Mouse (Mus musculus) CD8-positive naive resting alpha-beta T cell, adult 2 months (primary cell): ENCODE data around the gene BC017158.

Experiments used
- DNase-seq, 2 experiments: peaks; one replicate each; pipeline ENCODE4 v3.0.0; 2022; ENCODE audit warnings: low read depth in 2 of 2, low spot score in 2 of 2

Gene BC017158

DNA sequence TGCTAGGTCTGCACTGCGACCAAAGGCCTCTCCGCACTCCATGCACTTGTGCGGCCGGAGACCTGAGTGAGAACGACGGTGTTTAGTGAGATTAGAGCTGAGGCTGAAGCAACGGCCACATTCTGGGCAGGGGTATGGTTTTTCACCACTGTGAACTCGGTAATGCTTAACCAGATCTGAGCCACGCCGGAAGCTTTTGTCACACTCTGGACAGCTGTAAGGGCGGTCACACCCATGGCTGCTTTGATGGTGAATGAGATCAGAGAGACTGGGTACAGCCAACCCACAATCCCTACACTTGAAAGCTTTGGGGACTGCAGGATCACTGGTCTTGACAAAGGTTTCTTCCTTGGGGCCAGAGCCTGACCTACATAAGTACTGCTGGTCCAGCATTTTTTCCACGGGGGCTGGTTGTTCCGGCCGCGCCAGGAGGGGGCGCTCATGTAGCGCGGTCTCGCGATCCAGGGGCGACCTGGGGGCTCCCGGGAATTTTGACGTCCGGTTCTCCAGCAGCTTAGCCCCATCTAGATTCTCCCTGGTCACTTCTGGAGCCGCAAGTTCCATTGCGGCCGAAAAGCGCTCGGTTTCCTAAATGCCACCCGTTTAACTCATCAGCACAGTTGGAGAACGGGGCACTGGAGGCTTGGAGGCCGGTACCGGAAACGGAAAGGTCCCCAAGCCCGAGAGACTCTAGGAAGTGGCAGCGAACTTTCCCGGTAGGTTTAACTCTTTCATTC, 60.9 kb downstream of the BC017158 start, which contains the start of gene Armc5:
Armc5 (plus strand) TSS at position 487 of the 737 bp plus-strand sequence.
- peak; percentile 65 to 71 for DNase-seq

GRCm38 (mm10) chr7:128236426-128236825, 61.5 kb downstream of the BC017158 start:
- no peak for DNase-seq

DNA sequence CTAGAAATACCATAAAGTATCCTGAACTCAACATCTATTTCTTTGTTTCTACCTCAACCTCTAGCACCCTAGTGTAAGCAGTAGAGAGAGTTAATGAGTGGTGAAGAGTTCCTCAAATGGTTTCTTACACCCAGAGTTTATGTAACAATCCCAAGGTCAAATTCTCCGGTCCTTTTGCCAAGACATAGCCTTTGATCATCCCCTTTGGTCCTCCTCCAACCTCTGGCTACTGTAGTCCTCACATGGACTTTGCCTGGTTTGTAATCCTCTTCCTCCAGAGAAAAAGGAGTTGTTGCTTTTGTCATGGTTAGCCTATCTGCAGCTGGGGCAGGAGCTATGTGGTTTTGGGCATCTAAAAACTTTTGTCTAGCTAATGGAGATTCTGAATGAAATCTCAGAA, 62.5 kb downstream of the BC017158 start:
- DNase-seq, result no peak

- no peak for DNase-seq
These were observed 63.2 kb downstream of the BC017158 start for GRCm38 (mm10) chr7:128234796-128235195.

GRCm38 (mm10) chr7:128231741-128232140, 66.2 kb downstream of the BC017158 start:
- no peak for DNase-seq
